Mouse (Mus musculus): ENCODE measurements at regions not wholly inside any gene's neighbourhood (a gene's known extent, or its start where the extent isn't known, plus 50 kb on each side); places are given as distances from the start of the nearest gene placed in this dataset.

- H3K4me2 ChIP-seq: no peak overlapping the region
- peak overlapping the region; percentile 57; the same call in 1 of the 2 replicates for H3K27ac ChIP-seq
- WGBS: 64% methylated on average over 8 of the region's 8 CpGs
- H3K4me1 ChIP-seq: peaks cover 28% of the 10 kb centered on the region
- H3K27me3 ChIP-seq: no peaks in the 10 kb centered on the region
- no peak overlapping the region for H3K4me3 ChIP-seq
- no peaks in the 10 kb centered on the region for H3K36me3 ChIP-seq
- ATAC-seq (ENCODE audit: insufficient number of reproducible peaks, low FRiP score, low TSS enrichment, low read depth): no peak
- H3K9ac ChIP-seq: no peak overlapping the region
- no peaks in the 10 kb centered on the region for H3K9me3 ChIP-seq
These were observed 177.8 kb downstream of the Slc38a4 start for GRCm38 (mm10) chr15:96877931-96878330.

- WGBS: 61% methylated on average over 9 of the region's 9 CpGs
- Histone ChIP-seq H3K4me3 (no peak overlapping the region), H3K4me2 (no peak overlapping the region), H3K27ac (no peak overlapping the region), H3K4me1 (peaks cover 26% of the 10 kb centered on the region), H3K9me3 (no peaks in the 10 kb centered on the region), H3K36me3 (no peaks in the 10 kb centered on the region), H3K27me3 (no peaks in the 10 kb centered on the region), H3K9ac (no peak overlapping the region)
- no peak for ATAC-seq (ENCODE audit: insufficient number of reproducible peaks, low FRiP score, low TSS enrichment, low read depth)
These were observed 177.7 kb upstream of the Slc38a2 start for GRCm38 (mm10) chr15:96877271-96877670.

GRCm38 (mm10) chr15:96874145-96874544 is 174.6 kb upstream of the Slc38a2 start:
- Histone ChIP-seq H3K4me3 (no peak overlapping the region), H3K9ac (no peak overlapping the region), H3K9me3 (no peaks in the 10 kb centered on the region), H3K27me3 (no peaks in the 10 kb centered on the region), H3K27ac (no peak overlapping the region), H3K4me1 (peaks cover 18% of the 10 kb centered on the region), H3K36me3 (no peaks in the 10 kb centered on the region), H3K4me2 (no peak overlapping the region)
- no peak for ATAC-seq (ENCODE audit: insufficient number of reproducible peaks, low FRiP score, low TSS enrichment, low read depth)
- 14% methylated on average over 8 of the region's 8 CpGs for WGBS

- H3K4me2 ChIP-seq: no peak overlapping the region
- H3K27ac ChIP-seq: peak overlapping the region; percentile 33; the same call in 1 of the 2 replicates
- ATAC-seq (ENCODE audit: insufficient number of reproducible peaks, low FRiP score, low TSS enrichment, low read depth): no peak
- 65% methylated on average over 7 of the region's 7 CpGs for WGBS
- H3K4me1 ChIP-seq: peaks cover 18% of the 10 kb centered on the region
- H3K9me3 ChIP-seq: no peaks in the 10 kb centered on the region
- H3K9ac ChIP-seq: no peak overlapping the region
- no peaks in the 10 kb centered on the region for H3K36me3 ChIP-seq
- no peaks in the 10 kb centered on the region for H3K27me3 ChIP-seq
- H3K4me3 ChIP-seq: no peak overlapping the region
These were observed 174.0 kb upstream of the Slc38a2 start for GRCm38 (mm10) chr15:96873562-96873961.

- Histone ChIP-seq H3K4me3 (no peak overlapping the region), H3K9me3 (no peaks in the 10 kb centered on the region), H3K9ac (no peak overlapping the region), H3K27ac (peak overlapping the region; percentile 33; the same call in 1 of the 2 replicates), H3K36me3 (no peaks in the 10 kb centered on the region), H3K27me3 (no peaks in the 10 kb centered on the region), H3K4me2 (no peak overlapping the region), H3K4me1 (peaks cover 18% of the 10 kb centered on the region)
- no peak for ATAC-seq (ENCODE audit: insufficient number of reproducible peaks, low FRiP score, low TSS enrichment, low read depth)
- 34% methylated on average over 4 of the region's 4 CpGs for WGBS
These were observed 173.6 kb upstream of the Slc38a2 start for GRCm38 (mm10) chr15:96873126-96873525.

- no peaks in the 10 kb centered on the region for H3K4me1 ChIP-seq
- no peaks in the 10 kb centered on the region for H3K36me3 ChIP-seq
- H3K4me3 ChIP-seq: no peak overlapping the region
- no peak overlapping the region for H3K4me2 ChIP-seq
- H3K27me3 ChIP-seq: no peaks in the 10 kb centered on the region
- no peak for ATAC-seq (ENCODE audit: insufficient number of reproducible peaks, low FRiP score, low TSS enrichment, low read depth)
- no peak overlapping the region for H3K27ac ChIP-seq
- WGBS: 57% methylated on average over 7 of the region's 7 CpGs
- no peaks in the 10 kb centered on the region for H3K9me3 ChIP-seq
- H3K9ac ChIP-seq: no peak overlapping the region
These were observed 168.2 kb upstream of the Slc38a2 start for GRCm38 (mm10) chr15:96867701-96868100.

- WGBS: 79% methylated on average over 7 of the region's 7 CpGs
- no peak overlapping the region for H3K4me3 ChIP-seq
- no peak overlapping the region for H3K27ac ChIP-seq
- H3K27me3 ChIP-seq: no peaks in the 10 kb centered on the region
- no peak for ATAC-seq (ENCODE audit: insufficient number of reproducible peaks, low FRiP score, low TSS enrichment, low read depth)
- H3K4me1 ChIP-seq: no peaks in the 10 kb centered on the region
- no peaks in the 10 kb centered on the region for H3K9me3 ChIP-seq
- H3K9ac ChIP-seq: no peak overlapping the region
- no peak overlapping the region for H3K4me2 ChIP-seq
- H3K36me3 ChIP-seq: no peaks in the 10 kb centered on the region
These were observed 166.4 kb upstream of the Slc38a2 start for GRCm38 (mm10) chr15:96865932-96866331.

GRCm38 (mm10) chr15:96857709-96858108 is 158.2 kb upstream of the Slc38a2 start:
- no peak overlapping the region for H3K4me3 ChIP-seq
- 69% methylated on average over 3 of the region's 3 CpGs for WGBS

GRCm38 (mm10) chr15:96851970-96852768 is 152.6 kb upstream of the Slc38a2 start:
- H3K4me3 ChIP-seq: no peak overlapping the region
- H3K9ac ChIP-seq: no peak overlapping the region
- H3K27ac ChIP-seq: no peak overlapping the region
- no peaks in the 10 kb centered on the region for H3K36me3 ChIP-seq
- H3K4me1 ChIP-seq: no peaks in the 10 kb centered on the region
- no peaks in the 10 kb centered on the region for H3K27me3 ChIP-seq
- no peaks in the 10 kb centered on the region for H3K9me3 ChIP-seq
- WGBS: 54% methylated on average over 21 of the region's 21 CpGs
- ATAC-seq (ENCODE audit: insufficient number of reproducible peaks, low FRiP score, low TSS enrichment, low read depth): no peak
- H3K4me2 ChIP-seq: no peak overlapping the region

More at GRCm38 (mm10) chr15:96857709-96858108, 158.2 kb upstream of the Slc38a2 start:
- no peak for ATAC-seq (ENCODE audit: insufficient number of reproducible peaks, low FRiP score, low TSS enrichment, low read depth)
- Histone ChIP-seq H3K9me3 (no peaks in the 10 kb centered on the region), H3K4me1 (no peaks in the 10 kb centered on the region), H3K36me3 (no peaks in the 10 kb centered on the region), H3K4me2 (no peak overlapping the region), H3K9ac (no peak overlapping the region), H3K27ac (no peak overlapping the region), H3K27me3 (no peaks in the 10 kb centered on the region)

GRCm38 (mm10) chr15:96848150-96848549 is 148.6 kb upstream of the Slc38a2 start:
- Histone ChIP-seq H3K9ac (no peak overlapping the region), H3K4me3 (no peak overlapping the region), H3K4me1 (no peaks in the 10 kb centered on the region), H3K4me2 (no peak overlapping the region), H3K9me3 (no peaks in the 10 kb centered on the region), H3K27me3 (no peaks in the 10 kb centered on the region), H3K27ac (no peak overlapping the region), H3K36me3 (no peaks in the 10 kb centered on the region)
- ATAC-seq (ENCODE audit: insufficient number of reproducible peaks, low FRiP score, low TSS enrichment, low read depth): no peak
- 75% methylated on average over 2 of the region's 2 CpGs for WGBS

- H3K27me3 ChIP-seq: no peaks in the 10 kb centered on the region
- H3K9me3 ChIP-seq: no peaks in the 10 kb centered on the region
- no peak overlapping the region for H3K4me3 ChIP-seq
- no peaks in the 10 kb centered on the region for H3K36me3 ChIP-seq
- WGBS: 75% methylated on average over 6 of the region's 6 CpGs
- H3K4me1 ChIP-seq: no peaks in the 10 kb centered on the region
- H3K27ac ChIP-seq: no peak overlapping the region
- no peak overlapping the region for H3K4me2 ChIP-seq
- H3K9ac ChIP-seq: no peak overlapping the region
- ATAC-seq (ENCODE audit: insufficient number of reproducible peaks, low FRiP score, low TSS enrichment, low read depth): no peak
These were observed 145.7 kb upstream of the Slc38a2 start for GRCm38 (mm10) chr15:96845221-96845620.

- H3K4me2 ChIP-seq: no peak overlapping the region
- H3K9ac ChIP-seq: no peak overlapping the region
- no peak for ATAC-seq (ENCODE audit: insufficient number of reproducible peaks, low FRiP score, low TSS enrichment, low read depth)
- H3K9me3 ChIP-seq: no peaks in the 10 kb centered on the region
- no peaks in the 10 kb centered on the region for H3K36me3 ChIP-seq
- 32% methylated on average over 4 of the region's 4 CpGs for WGBS
- H3K27ac ChIP-seq: no peak overlapping the region
- no peaks in the 10 kb centered on the region for H3K4me1 ChIP-seq
- no peaks in the 10 kb centered on the region for H3K27me3 ChIP-seq
- H3K4me3 ChIP-seq: no peak overlapping the region
These were observed 144.8 kb upstream of the Slc38a2 start for GRCm38 (mm10) chr15:96844290-96844689.

All from limb, embryonic 15.5 days (tissue).